Mouse (Mus musculus) brain, embryonic 18.5 days (tissue): ENCODE results near the gene Dars2.
A peak's percentile ranks its signal among the peaks of the same experiment; 100 is the strongest.
"Not testable (repeated sequence)": the region's sequence is repeated elsewhere in the genome, so short reads cannot be mapped to it uniquely, and the experiment has no call there.

Experiments
- DNase-seq: peaks from one replicate; pipeline ENCODE4 v3.0.0-alpha.2; 2012; ENCODE audit warnings: low read depth, low spot score

Gene Dars2

GRCm38 (mm10) chr1:161035786-161036404, 34.6 kb downstream of the Dars2 start:
- no peak for DNase-seq

- DNase-seq = no peak
Measured at GRCm38 (mm10) chr1:161035281-161035785, 35.1 kb downstream of the Dars2 start.

- DNase-seq = peak; percentile 99
Measured at GRCm38 (mm10) chr1:161034435-161035280, 35.8 kb downstream of the Dars2 start, which contains the start of gene Zbtb37. Zbtb37 (minus strand) TSS chr1:161034849.

- DNase-seq = no peak
Measured at GRCm38 (mm10) chr1:161033856-161034434, 36.5 kb downstream of the Dars2 start.

GRCm38 (mm10) chr1:161032345-161032744, 38.1 kb downstream of the Dars2 start:
- no peak for DNase-seq

GRCm38 (mm10) chr1:161031881-161032280, 38.6 kb downstream of the Dars2 start:
- no peak for DNase-seq

GRCm38 (mm10) chr1:161030058-161030457, 40.4 kb downstream of the Dars2 start:
- no peak for DNase-seq

- not testable (repeated sequence) for DNase-seq
Measured at GRCm38 (mm10) chr1:161028427-161028826, 42.0 kb downstream of the Dars2 start.

GRCm38 (mm10) chr1:161027196-161027595, 43.3 kb downstream of the Dars2 start:
- no peak for DNase-seq

GRCm38 (mm10) chr1:161025410-161026210, 44.8 kb downstream of the Dars2 start:
- DNase-seq = no peak

GRCm38 (mm10) chr1:161020051-161020450, 50.4 kb downstream of the Dars2 start:
- DNase-seq = no peak

GRCm38 (mm10) chr1:161016378-161016777, 54.1 kb downstream of the Dars2 start:
- no peak for DNase-seq

- DNase-seq = no peak
Measured at GRCm38 (mm10) chr1:161010436-161010835, 60.0 kb downstream of the Dars2 start.

GRCm38 (mm10) chr1:161008038-161008437, 62.4 kb downstream of the Dars2 start:
- no peak for DNase-seq

- DNase-seq = no peak
Measured at GRCm38 (mm10) chr1:161006471-161006870, 64.0 kb downstream of the Dars2 start.

GRCm38 (mm10) chr1:161005526-161005925, 64.9 kb downstream of the Dars2 start:
- no peak for DNase-seq

GRCm38 (mm10) chr1:161004942-161005341, 65.5 kb downstream of the Dars2 start:
- no peak for DNase-seq

GRCm38 (mm10) chr1:160993851-160994250, 76.6 kb downstream of the Dars2 start:
- DNase-seq = no peak
